Mouse (Mus musculus): Measurements from ENCODE around the gene Spsb1. TPM values are rescaled to one million over a fixed set of nuclear protein-coding genes. Genes with fewer than 3 reads are reported as not detected.

The Spsb1 gene
- polyA plus RNA-seq, 1 experiment: 3.9 TPM

DNA sequence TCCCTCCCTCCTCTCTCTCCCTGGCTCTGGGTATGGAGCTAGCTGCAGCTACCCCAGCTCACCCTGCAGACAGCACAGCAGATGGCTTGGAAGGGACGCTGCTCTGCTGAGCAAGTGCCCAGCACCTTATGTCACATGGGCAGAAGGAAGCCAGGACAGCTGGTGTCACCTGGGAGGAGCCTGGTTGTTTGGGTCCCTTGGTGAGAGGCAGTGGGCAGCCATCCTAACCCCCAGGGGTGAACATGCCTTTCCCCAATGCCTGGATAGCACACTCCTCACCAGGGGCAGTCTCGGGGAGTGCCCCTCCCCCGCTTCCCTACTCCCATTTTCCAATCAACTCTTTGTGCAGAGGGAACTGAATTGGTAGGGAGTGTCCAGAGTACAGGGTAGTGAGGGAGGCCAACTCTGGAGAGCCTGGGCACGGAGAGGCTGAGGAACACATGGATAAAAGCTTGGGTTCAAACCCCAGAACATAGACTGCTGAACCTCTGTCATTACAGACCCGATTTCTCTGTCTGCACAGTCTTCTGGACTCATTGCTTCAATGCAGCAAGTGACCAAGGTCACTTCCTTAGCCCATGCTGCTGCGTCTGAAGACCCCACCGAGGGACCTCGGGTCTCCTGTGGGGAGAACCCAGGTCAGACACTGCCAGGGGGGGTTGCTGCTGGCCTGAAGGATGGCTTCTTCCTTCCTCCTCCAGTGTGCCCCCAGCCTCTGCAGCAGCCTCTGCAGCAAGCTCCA lies 35.5 kb upstream of the Spsb1 start:
- no peaks in the 10 kb centered on the region; the same call in 1 of the 2 replicates for H3K4me1 ChIP-seq (ENCODE audit: control insufficient read depth, insufficient read depth, low read length)
- H3K27ac ChIP-seq (ENCODE audit: control insufficient read depth, insufficient read depth, low read depth, low read length, poor library complexity): peak overlapping the region; percentile 3; the same call in 1 of the 2 replicates
- TF ChIP-seq POLR2A (IDR thresholded peaks at IDR 0.05; ENCODE audit: borderline replicate concordance, control insufficient read depth, low read depth, low read length) (no peak), CTCF (IDR thresholded peaks at IDR 0.05; ENCODE audit: control insufficient read depth, insufficient read depth, low read length) (no peak)
- H3K4me3 ChIP-seq (replicated peaks; ENCODE audit: control insufficient read depth, low read depth, low read length): no peak overlapping the region
- 27% methylated on average over 8 of the region's 8 CpGs for WGBS

DNA sequence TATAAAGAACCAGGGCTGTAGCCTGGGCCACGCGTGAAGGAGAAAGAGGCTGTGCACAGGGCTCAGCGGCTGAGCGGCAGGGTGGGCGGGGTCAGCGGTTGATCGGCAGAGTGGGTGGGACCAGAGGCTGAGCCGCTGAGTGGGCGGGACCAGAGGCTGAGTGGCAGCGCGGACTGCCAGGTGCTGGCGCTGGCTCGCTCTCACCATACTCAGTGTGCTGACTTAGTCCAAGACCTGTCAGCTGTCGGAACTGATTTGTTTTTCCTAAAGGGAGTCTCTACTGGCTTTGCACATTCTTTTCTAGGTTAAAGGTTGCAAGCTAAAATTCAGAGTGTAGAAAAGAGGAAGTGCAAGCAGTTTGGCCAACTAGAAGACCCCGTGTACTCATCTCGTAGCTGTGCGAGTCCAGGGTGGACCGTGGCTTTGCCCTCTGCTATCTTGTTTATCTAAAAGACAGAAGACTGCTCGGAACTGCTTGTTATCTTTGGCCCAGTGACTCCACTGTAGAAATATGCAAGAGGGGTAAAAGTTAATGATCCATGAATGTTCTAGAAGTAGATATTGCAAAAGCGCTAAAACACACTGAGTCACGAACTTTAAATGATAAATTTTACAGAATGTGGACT lies 34.2 kb upstream of the Spsb1 start:
- Histone ChIP-seq H3K27ac (ENCODE audit: control insufficient read depth, insufficient read depth, low read depth, low read length, poor library complexity) (no peak overlapping the region), H3K4me1 (ENCODE audit: control insufficient read depth, insufficient read depth, low read length) (no peaks in the 10 kb centered on the region; the same call in 1 of the 2 replicates), H3K4me3 (replicated peaks; ENCODE audit: control insufficient read depth, low read depth, low read length) (peak overlapping the region; percentile 19)
- 5% methylated on average over 21 of the region's 21 CpGs for WGBS
- TF ChIP-seq POLR2A (IDR thresholded peaks at IDR 0.05; ENCODE audit: borderline replicate concordance, control insufficient read depth, low read depth, low read length) (no peak), CTCF (IDR thresholded peaks at IDR 0.05; ENCODE audit: control insufficient read depth, insufficient read depth, low read length) (no peak)

- no peaks in the 10 kb centered on the region; the same call in 1 of the 2 replicates for H3K4me1 ChIP-seq (ENCODE audit: control insufficient read depth, insufficient read depth, low read length)
- 82% methylated on average over 6 of the region's 6 CpGs for WGBS
- H3K27ac ChIP-seq (ENCODE audit: control insufficient read depth, insufficient read depth, low read depth, low read length, poor library complexity): no peak overlapping the region
- TF ChIP-seq CTCF (IDR thresholded peaks at IDR 0.05; ENCODE audit: control insufficient read depth, insufficient read depth, low read length) (no peak), POLR2A (IDR thresholded peaks at IDR 0.05; ENCODE audit: borderline replicate concordance, control insufficient read depth, low read depth, low read length) (no peak)
- H3K4me3 ChIP-seq (replicated peaks; ENCODE audit: control insufficient read depth, low read depth, low read length): no peak overlapping the region
Observed at GRCm38 (mm10) chr4:149988301-149988700, 33.5 kb upstream of the Spsb1 start.

DNA sequence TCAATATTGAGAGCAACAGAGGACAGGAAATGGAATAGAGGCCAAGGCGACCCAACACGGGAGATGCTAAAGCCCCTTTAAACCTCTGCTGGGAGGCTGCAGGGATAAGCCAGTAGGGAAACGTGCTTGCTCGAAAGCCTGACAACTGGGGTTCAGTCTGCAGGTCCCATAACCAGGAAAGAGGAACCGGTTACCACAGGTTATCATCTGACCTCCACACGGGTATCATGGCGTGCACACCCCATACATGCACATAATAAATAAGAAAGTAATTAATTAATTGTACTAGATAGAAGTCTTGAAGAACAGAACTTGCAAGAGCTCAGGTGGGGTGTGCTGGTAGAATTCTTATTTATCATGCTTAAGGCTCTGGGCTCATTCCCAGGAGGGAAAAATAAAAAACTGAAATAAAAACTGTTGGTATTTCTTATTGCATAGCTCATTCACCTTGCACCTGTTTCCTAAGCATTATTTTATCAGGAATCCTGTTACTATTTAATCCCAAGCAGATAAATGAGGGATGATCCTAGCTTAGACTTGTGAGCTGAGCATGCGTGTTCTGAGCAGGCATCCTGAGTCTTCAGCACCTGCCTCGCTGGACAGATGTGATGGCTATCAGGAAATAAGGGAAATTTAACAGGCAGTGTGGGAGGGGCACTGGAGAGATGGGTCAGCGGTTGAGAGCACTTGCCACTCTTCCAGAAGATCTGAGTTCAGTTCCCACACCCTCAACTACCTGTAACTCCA lies 32.0 kb upstream of the Spsb1 start:
- Histone ChIP-seq H3K4me3 (replicated peaks; ENCODE audit: control insufficient read depth, low read depth, low read length) (no peak overlapping the region), H3K4me1 (ENCODE audit: control insufficient read depth, insufficient read depth, low read length) (no peaks in the 10 kb centered on the region; the same call in 1 of the 2 replicates), H3K27ac (ENCODE audit: control insufficient read depth, insufficient read depth, low read depth, low read length, poor library complexity) (no peak overlapping the region)
- TF ChIP-seq POLR2A (IDR thresholded peaks at IDR 0.05; ENCODE audit: borderline replicate concordance, control insufficient read depth, low read depth, low read length) (no peak), CTCF (IDR thresholded peaks at IDR 0.05; ENCODE audit: control insufficient read depth, insufficient read depth, low read length) (no peak)
- WGBS: 57% methylated on average over 10 of the region's 10 CpGs

- no peak overlapping the region for H3K27ac ChIP-seq (ENCODE audit: control insufficient read depth, insufficient read depth, low read depth, low read length, poor library complexity)
- H3K4me3 ChIP-seq (replicated peaks; ENCODE audit: control insufficient read depth, low read depth, low read length): no peak overlapping the region
- peaks cover 2% of the 10 kb centered on the region; the same call in 1 of the 2 replicates for H3K4me1 ChIP-seq (ENCODE audit: control insufficient read depth, insufficient read depth, low read length)
- no peak for TF ChIP-seq POLR2A (IDR thresholded peaks at IDR 0.05; ENCODE audit: borderline replicate concordance, control insufficient read depth, low read depth, low read length)
- no peak for TF ChIP-seq CTCF (IDR thresholded peaks at IDR 0.05; ENCODE audit: control insufficient read depth, insufficient read depth, low read length)
- WGBS: 91% methylated on average over 23 of the region's 23 CpGs
Observed at GRCm38 (mm10) chr4:149983921-149984645, 29.2 kb upstream of the Spsb1 start.

GRCm38 (mm10) chr4:149982154-149982553 lies 27.3 kb upstream of the Spsb1 start:
- H3K4me1 ChIP-seq (ENCODE audit: control insufficient read depth, insufficient read depth, low read length): peaks cover 2% of the 10 kb centered on the region; the same call in 1 of the 2 replicates
- no peak for TF ChIP-seq CTCF (IDR thresholded peaks at IDR 0.05; ENCODE audit: control insufficient read depth, insufficient read depth, low read length)
- no peak for TF ChIP-seq POLR2A (IDR thresholded peaks at IDR 0.05; ENCODE audit: borderline replicate concordance, control insufficient read depth, low read depth, low read length)
- no peak overlapping the region for H3K27ac ChIP-seq (ENCODE audit: control insufficient read depth, insufficient read depth, low read depth, low read length, poor library complexity)
- 91% methylated on average over 15 of the region's 15 CpGs for WGBS
- no peak overlapping the region for H3K4me3 ChIP-seq (replicated peaks; ENCODE audit: control insufficient read depth, low read depth, low read length)

GRCm38 (mm10) chr4:149979819-149980308 lies 25.0 kb upstream of the Spsb1 start:
- 10% methylated on average over 12 of the region's 12 CpGs for WGBS

More at GRCm38 (mm10) chr4:149979819-149980308, 25.0 kb upstream of the Spsb1 start:
- no peak overlapping the region for H3K4me3 ChIP-seq (replicated peaks; ENCODE audit: control insufficient read depth, low read depth, low read length)
- peaks cover 2% of the 10 kb centered on the region; the same call in 1 of the 2 replicates for H3K4me1 ChIP-seq (ENCODE audit: control insufficient read depth, insufficient read depth, low read length)
- TF ChIP-seq POLR2A (IDR thresholded peaks at IDR 0.05; ENCODE audit: borderline replicate concordance, control insufficient read depth, low read depth, low read length): no peak
- TF ChIP-seq CTCF (IDR thresholded peaks at IDR 0.05; ENCODE audit: control insufficient read depth, insufficient read depth, low read length): peak; percentile 91
- H3K27ac ChIP-seq (ENCODE audit: control insufficient read depth, insufficient read depth, low read depth, low read length, poor library complexity): no peak overlapping the region

All from bone marrow, adult 2 months (tissue).